Mouse (Mus musculus): ENCODE results near the gene Slc26a1. TPM values are rescaled to one million over a fixed set of nuclear protein-coding genes. Genes with fewer than 3 reads are reported as not detected.

The Slc26a1 gene
- polyA plus RNA-seq, 1 experiment from 2014 or later, result 2.1 TPM

GRCm38 (mm10) chr5:108655891-108656650, 19.3 kb downstream of the Slc26a1 start:
- Histone ChIP-seq H3K27ac (ENCODE audit: low read depth, low read length) (no peak overlapping the region), H3K4me1 (ENCODE audit: control insufficient read depth, insufficient read depth, low read length) (peaks cover 9% of the 10 kb centered on the region), H3K36me3 (ENCODE audit: control insufficient read depth, insufficient read depth, low read length) (peaks cover 53% of the 10 kb centered on the region), H3K9ac (ENCODE audit: low read length) (no peak overlapping the region), H3K9me3 (replicated peaks; ENCODE audit: control insufficient read depth, low read length) (no peaks in the 10 kb centered on the region), H3K27me3 (replicated peaks; ENCODE audit: control insufficient read depth, insufficient read depth, low read length) (no peaks in the 10 kb centered on the region), H3K4me3 (ENCODE audit: low read depth, low read length) (no peak overlapping the region), H3K4me2 (ENCODE audit: low read length) (no peak overlapping the region)
- no peak for ATAC-seq
- DNase-seq (ENCODE audit: low spot score), result no peak
- WGBS, result 95% methylated on average over 15 of the region's 15 CpGs

GRCm38 (mm10) chr5:108655381-108655780, 20.0 kb downstream of the Slc26a1 start:
- Histone ChIP-seq H3K9me3 (replicated peaks; ENCODE audit: control insufficient read depth, low read length) (no peaks in the 10 kb centered on the region), H3K27me3 (replicated peaks; ENCODE audit: control insufficient read depth, insufficient read depth, low read length) (no peaks in the 10 kb centered on the region), H3K36me3 (ENCODE audit: control insufficient read depth, insufficient read depth, low read length) (peaks cover 56% of the 10 kb centered on the region), H3K9ac (ENCODE audit: low read length) (no peak overlapping the region), H3K4me3 (ENCODE audit: low read depth, low read length) (no peak overlapping the region), H3K27ac (ENCODE audit: low read depth, low read length) (no peak overlapping the region), H3K4me1 (ENCODE audit: control insufficient read depth, insufficient read depth, low read length) (peaks cover 9% of the 10 kb centered on the region), H3K4me2 (ENCODE audit: low read length) (no peak overlapping the region)
- ATAC-seq, result no peak
- 97% methylated on average over 9 of the region's 9 CpGs for WGBS
- no peak for DNase-seq (ENCODE audit: low spot score)

GRCm38 (mm10) chr5:108654444-108654990, 20.9 kb downstream of the Slc26a1 start:
- no peak overlapping the region for H3K27ac ChIP-seq (ENCODE audit: low read depth, low read length)
- H3K36me3 ChIP-seq (ENCODE audit: control insufficient read depth, insufficient read depth, low read length), result peaks cover 65% of the 10 kb centered on the region
- no peaks in the 10 kb centered on the region for H3K9me3 ChIP-seq (replicated peaks; ENCODE audit: control insufficient read depth, low read length)
- WGBS, result 97% methylated on average over 10 of the region's 10 CpGs
- H3K4me1 ChIP-seq (ENCODE audit: control insufficient read depth, insufficient read depth, low read length), result peaks cover 4% of the 10 kb centered on the region
- no peak for DNase-seq (ENCODE audit: low spot score)
- no peak for ATAC-seq
- H3K9ac ChIP-seq (ENCODE audit: low read length), result no peak overlapping the region
- no peaks in the 10 kb centered on the region for H3K27me3 ChIP-seq (replicated peaks; ENCODE audit: control insufficient read depth, insufficient read depth, low read length)
- H3K4me3 ChIP-seq (ENCODE audit: low read depth, low read length), result no peak overlapping the region
- no peak overlapping the region for H3K4me2 ChIP-seq (ENCODE audit: low read length)

GRCm38 (mm10) chr5:108653341-108653740, 22.0 kb downstream of the Slc26a1 start:
- peaks cover 77% of the 10 kb centered on the region for H3K36me3 ChIP-seq (ENCODE audit: control insufficient read depth, insufficient read depth, low read length)
- WGBS, result 86% methylated on average over 6 of the region's 6 CpGs
- ATAC-seq, result no peak

GRCm38 (mm10) chr5:108651823-108652222, 23.5 kb downstream of the Slc26a1 start:
- Histone ChIP-seq H3K36me3 (ENCODE audit: control insufficient read depth, insufficient read depth, low read length) (peaks cover 75% of the 10 kb centered on the region), H3K4me1 (ENCODE audit: control insufficient read depth, insufficient read depth, low read length) (no peaks in the 10 kb centered on the region), H3K9ac (ENCODE audit: low read length) (no peak overlapping the region), H3K9me3 (replicated peaks; ENCODE audit: control insufficient read depth, low read length) (no peaks in the 10 kb centered on the region), H3K27me3 (replicated peaks; ENCODE audit: control insufficient read depth, insufficient read depth, low read length) (no peaks in the 10 kb centered on the region), H3K27ac (ENCODE audit: low read depth, low read length) (no peak overlapping the region), H3K4me3 (ENCODE audit: low read depth, low read length) (no peak overlapping the region), H3K4me2 (ENCODE audit: low read length) (no peak overlapping the region)
- peak; percentile 77 for DNase-seq (ENCODE audit: low spot score)
- 67% methylated on average over 1 of the region's 1 CpGs for WGBS
- ATAC-seq, result peak; percentile 64

More at GRCm38 (mm10) chr5:108653341-108653740, 22.0 kb downstream of the Slc26a1 start:
- DNase-seq (ENCODE audit: low spot score), result no peak
- Histone ChIP-seq H3K9ac (ENCODE audit: low read length) (no peak overlapping the region), H3K27me3 (replicated peaks; ENCODE audit: control insufficient read depth, insufficient read depth, low read length) (no peaks in the 10 kb centered on the region), H3K9me3 (replicated peaks; ENCODE audit: control insufficient read depth, low read length) (no peaks in the 10 kb centered on the region), H3K4me3 (ENCODE audit: low read depth, low read length) (no peak overlapping the region), H3K4me2 (ENCODE audit: low read length) (no peak overlapping the region), H3K27ac (ENCODE audit: low read depth, low read length) (no peak overlapping the region), H3K4me1 (ENCODE audit: control insufficient read depth, insufficient read depth, low read length) (no peaks in the 10 kb centered on the region)

- DNase-seq (ENCODE audit: low spot score), result no peak
Observed at GRCm38 (mm10) chr5:108651136-108651720, 24.1 kb downstream of the Slc26a1 start.

GRCm38 (mm10) chr5:108650341-108650740, 25.0 kb downstream of the Slc26a1 start:
- Histone ChIP-seq H3K36me3 (ENCODE audit: control insufficient read depth, insufficient read depth, low read length) (peaks cover 81% of the 10 kb centered on the region), H3K4me3 (ENCODE audit: low read depth, low read length) (no peak overlapping the region), H3K27ac (ENCODE audit: low read depth, low read length) (no peak overlapping the region), H3K4me2 (ENCODE audit: low read length) (no peak overlapping the region), H3K9me3 (replicated peaks; ENCODE audit: control insufficient read depth, low read length) (no peaks in the 10 kb centered on the region), H3K4me1 (ENCODE audit: control insufficient read depth, insufficient read depth, low read length) (no peaks in the 10 kb centered on the region), H3K9ac (ENCODE audit: low read length) (no peak overlapping the region), H3K27me3 (replicated peaks; ENCODE audit: control insufficient read depth, insufficient read depth, low read length) (no peaks in the 10 kb centered on the region)
- DNase-seq (ENCODE audit: low spot score) (no peak), ATAC-seq (no peak)
- 90% methylated on average over 7 of the region's 7 CpGs for WGBS

More at GRCm38 (mm10) chr5:108651136-108651720, 24.1 kb downstream of the Slc26a1 start:
- Histone ChIP-seq H3K4me2 (ENCODE audit: low read length) (no peak overlapping the region), H3K4me1 (ENCODE audit: control insufficient read depth, insufficient read depth, low read length) (no peaks in the 10 kb centered on the region), H3K9ac (ENCODE audit: low read length) (no peak overlapping the region), H3K9me3 (replicated peaks; ENCODE audit: control insufficient read depth, low read length) (no peaks in the 10 kb centered on the region), H3K4me3 (ENCODE audit: low read depth, low read length) (no peak overlapping the region), H3K36me3 (ENCODE audit: control insufficient read depth, insufficient read depth, low read length) (peaks cover 80% of the 10 kb centered on the region), H3K27me3 (replicated peaks; ENCODE audit: control insufficient read depth, insufficient read depth, low read length) (no peaks in the 10 kb centered on the region), H3K27ac (ENCODE audit: low read depth, low read length) (no peak overlapping the region)
- no peak for ATAC-seq
- WGBS, result 86% methylated on average over 5 of the region's 5 CpGs

GRCm38 (mm10) chr5:108648937-108649576, 26.3 kb downstream of the Slc26a1 start:
- Histone ChIP-seq H3K9me3 (replicated peaks; ENCODE audit: control insufficient read depth, low read length) (no peaks in the 10 kb centered on the region), H3K36me3 (ENCODE audit: control insufficient read depth, insufficient read depth, low read length) (peaks cover 74% of the 10 kb centered on the region), H3K9ac (ENCODE audit: low read length) (no peak overlapping the region), H3K27me3 (replicated peaks; ENCODE audit: control insufficient read depth, insufficient read depth, low read length) (no peaks in the 10 kb centered on the region), H3K4me2 (ENCODE audit: low read length) (no peak overlapping the region), H3K4me1 (ENCODE audit: control insufficient read depth, insufficient read depth, low read length) (no peaks in the 10 kb centered on the region), H3K4me3 (ENCODE audit: low read depth, low read length) (no peak overlapping the region), H3K27ac (ENCODE audit: low read depth, low read length) (no peak overlapping the region)
- 91% methylated on average over 11 of the region's 11 CpGs for WGBS
- no peak for DNase-seq (ENCODE audit: low spot score)
- ATAC-seq, result no peak

All from forebrain, embryonic 14.5 days (tissue).